Mouse (Mus musculus) megakaryocyte, embryonic 14.5 days (primary cell): ENCODE results near the gene Tmem246. TPM values are rescaled to one million over a fixed set of nuclear protein-coding genes. Genes with fewer than 3 reads are reported as not detected.
"Not testable (repeated sequence)": the region's sequence is repeated elsewhere in the genome, so short reads cannot be mapped to it uniquely, and the experiment has no call there.

Source experiments
- H3K27me3 ChIP-seq: replicated peaks from 2 replicates; pipeline ENCODE3; 2012; ENCODE audit warnings: inconsistent platforms
- H3K36me3 ChIP-seq: replicated peaks from 2 replicates; pipeline ENCODE3; 2012; ENCODE audit warnings: low read length, inconsistent platforms, mixed read lengths
- H3K4me1 ChIP-seq: 2 replicates; pipeline ENCODE4 v1.6.1; 2012; ENCODE audit warnings: inconsistent platforms
- H3K4me3 ChIP-seq: replicated peaks from 2 replicates; pipeline ENCODE3; 2012; ENCODE audit warnings: moderate library complexity, mild to moderate bottlenecking, inconsistent platforms
- H3K9me3 ChIP-seq: 2 replicates; pipeline ENCODE4 v1.6.1; 2012; ENCODE audit warnings: inconsistent platforms
- FLI1 ChIP-seq: IDR thresholded peaks from 2 replicates; pipeline ENCODE4 v1.6.1; 2012; ENCODE audit warnings: low read length, inconsistent platforms, mixed read lengths
- GATA1 ChIP-seq: IDR thresholded peaks from 3 replicates; pipeline ENCODE4 v1.6.1; 2012; ENCODE audit warnings: mixed read lengths, low read length, inconsistent platforms, borderline replicate concordance
- polyA plus RNA-seq: library from polyadenylated mRNA; stranded (reverse); fragments of >175 nt; gene quantifications from 2 replicates; pipeline ENCODE4 v1.2.3, GENCODE M21; 2012; ENCODE audit warnings: low replicate concordance; ENCODE audit not compliant: insufficient read depth

Tmem246 gene
- 15.3 and 18.0 TPM in 2 replicates for polyA plus RNA-seq

- H3K4me1 ChIP-seq: peaks cover 29% of the 10 kb centered on the region
- H3K36me3 ChIP-seq: no peaks in the 10 kb centered on the region
- H3K27me3 ChIP-seq: peaks cover 5% of the 10 kb centered on the region
- TF ChIP-seq FLI1 (no peak), GATA1 (no peak)
- peak within 1 kb of the TSS; percentile 98 for H3K4me3 ChIP-seq
- H3K9me3 ChIP-seq: no peaks in the 10 kb centered on the region
Measured at GRCm38 (mm10) chr4:49597183-49598100, at the start of gene Tmem246. Gene Tmem246, minus strand, starts transcription at chr4:49597876.

GRCm38 (mm10) chr4:49639913-49640312 is 42.2 kb upstream of the Tmem246 start:
- Histone ChIP-seq H3K4me1 (peaks cover 4% of the 10 kb centered on the region), H3K27me3 (no peaks in the 10 kb centered on the region), H3K9me3 (no peaks in the 10 kb centered on the region), H3K4me3 (no peak overlapping the region), H3K36me3 (peaks cover 98% of the 10 kb centered on the region)
- TF ChIP-seq GATA1: no peak

- no peaks in the 10 kb centered on the region for H3K9me3 ChIP-seq
- no peak overlapping the region for H3K4me3 ChIP-seq
- H3K4me1 ChIP-seq: peaks cover 23% of the 10 kb centered on the region
- peaks cover 92% of the 10 kb centered on the region for H3K36me3 ChIP-seq
- no peaks in the 10 kb centered on the region for H3K27me3 ChIP-seq
- TF ChIP-seq GATA1 (no peak), FLI1 (no peak)
Measured at GRCm38 (mm10) chr4:49637821-49638220, 40.1 kb upstream of the Tmem246 start.

- Histone ChIP-seq H3K4me1 (peaks cover 32% of the 10 kb centered on the region), H3K36me3 (peaks cover 37% of the 10 kb centered on the region), H3K9me3 (no peaks in the 10 kb centered on the region), H3K4me3 (peak overlapping the region; percentile 98), H3K27me3 (no peaks in the 10 kb centered on the region)
- no peak for TF ChIP-seq GATA1
- no peak for TF ChIP-seq FLI1
Measured at GRCm38 (mm10) chr4:49632139-49632481, 34.4 kb upstream of the Tmem246 start.

GRCm38 (mm10) chr4:49631319-49632138 is 33.9 kb upstream of the Tmem246 start, which contains the start of gene Rnf20:
Gene Rnf20, plus strand, starts transcription at chr4:49632006.
- Histone ChIP-seq H3K4me1 (peaks cover 36% of the 10 kb centered on the region), H3K9me3 (no peaks in the 10 kb centered on the region), H3K4me3 (peak within 1 kb of the TSS; percentile 98), H3K27me3 (no peaks in the 10 kb centered on the region), H3K36me3 (peaks cover 31% of the 10 kb centered on the region)
- peak; percentile 85 for TF ChIP-seq FLI1
- TF ChIP-seq GATA1: no peak

- Histone ChIP-seq H3K27me3 (no peaks in the 10 kb centered on the region), H3K36me3 (peaks cover 5% of the 10 kb centered on the region), H3K4me3 (no peak overlapping the region), H3K4me1 (peaks cover 38% of the 10 kb centered on the region), H3K9me3 (no peaks in the 10 kb centered on the region)
- TF ChIP-seq GATA1 (no peak), FLI1 (no peak)
Measured at GRCm38 (mm10) chr4:49628941-49629340, 31.3 kb upstream of the Tmem246 start.

GRCm38 (mm10) chr4:49626973-49627372 is 29.3 kb upstream of the Tmem246 start:
- no peaks in the 10 kb centered on the region for H3K27me3 ChIP-seq
- H3K4me3 ChIP-seq: no peak overlapping the region
- H3K36me3 ChIP-seq: no peaks in the 10 kb centered on the region
- TF ChIP-seq FLI1: no peak
- no peak for TF ChIP-seq GATA1
- peaks cover 28% of the 10 kb centered on the region for H3K4me1 ChIP-seq
- H3K9me3 ChIP-seq: no peaks in the 10 kb centered on the region

GRCm38 (mm10) chr4:49624969-49625368 is 27.3 kb upstream of the Tmem246 start:
- not testable (repeated sequence) for H3K27me3 ChIP-seq, H3K4me3 ChIP-seq, H3K36me3 ChIP-seq, H3K9me3 ChIP-seq
- H3K4me1 ChIP-seq: peaks cover 28% of the 10 kb centered on the region

GRCm38 (mm10) chr4:49623916-49624315 is 26.2 kb upstream of the Tmem246 start:
- TF ChIP-seq FLI1: no peak
- Histone ChIP-seq H3K4me3 (no peak overlapping the region), H3K36me3 (no peaks in the 10 kb centered on the region), H3K27me3 (no peaks in the 10 kb centered on the region), H3K9me3 (no peaks in the 10 kb centered on the region), H3K4me1 (peaks cover 32% of the 10 kb centered on the region)

GRCm38 (mm10) chr4:49622272-49622671 is 24.6 kb upstream of the Tmem246 start:
- TF ChIP-seq GATA1 (no peak), FLI1 (no peak)
- Histone ChIP-seq H3K4me3 (no peak overlapping the region), H3K27me3 (no peaks in the 10 kb centered on the region), H3K4me1 (peaks cover 24% of the 10 kb centered on the region), H3K36me3 (no peaks in the 10 kb centered on the region), H3K9me3 (no peaks in the 10 kb centered on the region)

GRCm38 (mm10) chr4:49619861-49620260 is 22.2 kb upstream of the Tmem246 start:
- not testable (repeated sequence) for H3K4me1 ChIP-seq, H3K36me3 ChIP-seq, H3K9me3 ChIP-seq, H3K4me3 ChIP-seq, H3K27me3 ChIP-seq
